Mouse (Mus musculus): ENCODE measurements around the gene Larp1. TPM values are rescaled to one million over a fixed set of nuclear protein-coding genes. Genes with fewer than 3 reads are reported as not detected.

Gene Larp1
- polyA plus RNA-seq, 1 experiment from 2014 or later = 19.5 TPM

DNA sequence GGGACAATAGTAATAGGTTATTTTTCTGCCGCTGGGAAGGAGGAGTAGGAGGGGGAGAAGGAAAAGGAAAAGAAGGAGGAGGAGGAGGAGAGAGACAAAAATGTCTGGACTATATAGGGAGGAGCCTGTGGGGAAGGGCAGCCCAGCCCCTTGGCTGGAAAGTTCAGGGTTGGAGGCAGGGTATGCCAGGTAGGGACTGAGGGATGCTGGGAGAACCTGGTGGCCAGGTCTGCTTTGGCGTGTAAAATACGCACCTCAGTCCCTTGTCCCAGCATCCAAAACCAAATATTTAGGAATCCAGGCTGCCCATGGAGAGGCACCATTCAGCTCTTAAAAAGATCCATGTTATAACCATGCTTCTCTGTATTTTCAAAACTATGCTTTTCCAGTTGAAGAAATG lies 93.3 kb downstream of the Larp1 start:
- H3K27me3 ChIP-seq (ENCODE audit: control insufficient read depth, insufficient read depth, low read length) = no peaks in the 10 kb centered on the region; the same call in 1 of the 2 replicates
- no peak for ATAC-seq (replicated peaks; ENCODE audit: insufficient number of reproducible peaks, low FRiP score, low TSS enrichment)
- H3K4me2 ChIP-seq = no peak overlapping the region
- H3K27ac ChIP-seq (ENCODE audit: low read depth, low read length) = no peak overlapping the region
- no peak overlapping the region for H3K4me3 ChIP-seq (ENCODE audit: low read depth, low read length)
- peaks cover 10% of the 10 kb centered on the region for H3K4me1 ChIP-seq (ENCODE audit: control insufficient read depth, insufficient read depth, low read length)
- no peaks in the 10 kb centered on the region for H3K36me3 ChIP-seq (ENCODE audit: control insufficient read depth, insufficient read depth, low read length)
- H3K9me3 ChIP-seq (replicated peaks; ENCODE audit: control insufficient read depth, low read length) = no peaks in the 10 kb centered on the region
- no peak overlapping the region for H3K9ac ChIP-seq (ENCODE audit: low read depth, low read length)
- 79% methylated on average over 3 of the region's 3 CpGs for WGBS (ENCODE audit: insufficient replicate concordance)

GRCm38 (mm10) chr11:58102581-58103343 lies 93.9 kb downstream of the Larp1 start:
- no peak overlapping the region for H3K27ac ChIP-seq (ENCODE audit: low read depth, low read length)
- no peaks in the 10 kb centered on the region for H3K36me3 ChIP-seq (ENCODE audit: control insufficient read depth, insufficient read depth, low read length)
- peaks cover 7% of the 10 kb centered on the region for H3K4me1 ChIP-seq (ENCODE audit: control insufficient read depth, insufficient read depth, low read length)
- no peak overlapping the region for H3K4me3 ChIP-seq (ENCODE audit: low read depth, low read length)
- no peaks in the 10 kb centered on the region for H3K9me3 ChIP-seq (replicated peaks; ENCODE audit: control insufficient read depth, low read length)
- H3K27me3 ChIP-seq (ENCODE audit: control insufficient read depth, insufficient read depth, low read length) = no peaks in the 10 kb centered on the region; the same call in 1 of the 2 replicates
- H3K4me2 ChIP-seq = peak overlapping the region; percentile 67
- 91% methylated on average over 9 of the region's 9 CpGs for WGBS (ENCODE audit: insufficient replicate concordance)
- ATAC-seq (replicated peaks; ENCODE audit: insufficient number of reproducible peaks, low FRiP score, low TSS enrichment) = no peak
- peak overlapping the region; percentile 73 for H3K9ac ChIP-seq (ENCODE audit: low read depth, low read length)

DNA sequence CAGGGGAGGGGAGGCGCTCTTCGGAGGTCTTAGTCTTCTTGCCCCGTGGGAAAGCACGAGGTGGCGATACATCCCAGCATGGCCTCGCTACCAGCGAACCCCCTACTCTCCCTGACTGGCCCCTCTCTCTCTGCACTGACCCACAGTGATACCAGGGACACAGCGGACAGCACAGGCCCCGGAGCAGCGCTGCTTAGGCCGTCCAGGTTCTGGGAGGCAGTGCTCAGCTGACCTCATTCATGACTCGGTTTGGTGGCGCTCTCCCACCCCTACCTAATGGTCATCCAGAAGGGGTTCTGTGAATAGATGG lies 94.4 kb downstream of the Larp1 start:
- no peaks in the 10 kb centered on the region for H3K9me3 ChIP-seq (replicated peaks; ENCODE audit: control insufficient read depth, low read length)
- peak; percentile 29; the same call in 1 of the 2 replicates for ATAC-seq (replicated peaks; ENCODE audit: insufficient number of reproducible peaks, low FRiP score, low TSS enrichment)
- H3K9ac ChIP-seq (ENCODE audit: low read depth, low read length) = peak overlapping the region; percentile 73
- no peaks in the 10 kb centered on the region; the same call in 1 of the 2 replicates for H3K27me3 ChIP-seq (ENCODE audit: control insufficient read depth, insufficient read depth, low read length)
- H3K36me3 ChIP-seq (ENCODE audit: control insufficient read depth, insufficient read depth, low read length) = peaks cover under 1% of the 10 kb centered on the region; the same call in 1 of the 2 replicates
- peaks cover 6% of the 10 kb centered on the region for H3K4me1 ChIP-seq (ENCODE audit: control insufficient read depth, insufficient read depth, low read length)
- H3K27ac ChIP-seq (ENCODE audit: low read depth, low read length) = peak overlapping the region; percentile 54
- H3K4me2 ChIP-seq = peak overlapping the region; percentile 67
- H3K4me3 ChIP-seq (ENCODE audit: low read depth, low read length) = peak overlapping the region; percentile 78
- WGBS (ENCODE audit: insufficient replicate concordance) = 48% methylated on average over 13 of the region's 13 CpGs

GRCm38 (mm10) chr11:58103697-58104306 lies 94.9 kb downstream of the Larp1 start, which contains the start of gene Cnot8:
Gene Cnot8, plus strand, starts transcription at chr11:58104153.
- H3K36me3 ChIP-seq (ENCODE audit: control insufficient read depth, insufficient read depth, low read length) = peaks cover 2% of the 10 kb centered on the region; the same call in 1 of the 2 replicates
- peak within 1 kb of the TSS; percentile 76 for H3K27ac ChIP-seq (ENCODE audit: low read depth, low read length)
- WGBS (ENCODE audit: insufficient replicate concordance) = under 1% methylated on average over 53 of the region's 55 CpGs
- peak within 1 kb of the TSS; percentile 78 for H3K4me3 ChIP-seq (ENCODE audit: low read depth, low read length)
- peak within 1 kb of the TSS; percentile 71 for H3K4me2 ChIP-seq
- H3K9ac ChIP-seq (ENCODE audit: low read depth, low read length) = peak within 1 kb of the TSS; percentile 87
- H3K4me1 ChIP-seq (ENCODE audit: control insufficient read depth, insufficient read depth, low read length) = peaks cover 6% of the 10 kb centered on the region
- ATAC-seq (replicated peaks; ENCODE audit: insufficient number of reproducible peaks, low FRiP score, low TSS enrichment) = peak; percentile 97
- H3K9me3 ChIP-seq (replicated peaks; ENCODE audit: control insufficient read depth, low read length) = no peaks in the 10 kb centered on the region
- H3K27me3 ChIP-seq (ENCODE audit: control insufficient read depth, insufficient read depth, low read length) = no peaks in the 10 kb centered on the region; the same call in 1 of the 2 replicates

DNA sequence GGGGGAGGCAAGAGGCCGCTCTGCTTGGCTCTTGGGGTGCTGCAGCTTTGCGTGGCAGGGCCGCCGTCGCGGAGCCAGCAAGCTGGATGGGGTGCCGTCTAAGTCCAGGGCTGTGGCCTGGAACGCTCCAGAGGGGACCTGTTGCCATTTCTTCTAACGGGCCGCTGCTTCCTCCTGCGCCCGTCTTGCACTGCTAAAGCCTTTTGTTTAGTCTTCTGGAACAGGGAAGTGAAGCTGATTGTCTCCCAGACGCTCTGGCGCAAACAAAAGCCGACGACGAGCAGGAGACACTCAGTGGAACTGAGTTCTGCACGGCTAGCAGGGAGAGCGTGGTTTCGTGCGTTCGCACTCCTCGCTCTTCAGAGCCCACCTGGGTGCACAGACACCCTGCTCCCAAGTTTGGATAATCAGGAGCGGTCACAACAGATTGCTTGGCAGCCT lies 95.5 kb downstream of the Larp1 start:
- ATAC-seq (replicated peaks; ENCODE audit: insufficient number of reproducible peaks, low FRiP score, low TSS enrichment) = no peak
- H3K4me1 ChIP-seq (ENCODE audit: control insufficient read depth, insufficient read depth, low read length) = peaks cover 6% of the 10 kb centered on the region
- peak overlapping the region; percentile 76 for H3K27ac ChIP-seq (ENCODE audit: low read depth, low read length)
- no peaks in the 10 kb centered on the region for H3K27me3 ChIP-seq (ENCODE audit: control insufficient read depth, insufficient read depth, low read length)
- H3K9me3 ChIP-seq (replicated peaks; ENCODE audit: control insufficient read depth, low read length) = no peaks in the 10 kb centered on the region
- H3K9ac ChIP-seq (ENCODE audit: low read depth, low read length) = peak overlapping the region; percentile 87
- peak overlapping the region; percentile 78 for H3K4me3 ChIP-seq (ENCODE audit: low read depth, low read length)
- H3K36me3 ChIP-seq (ENCODE audit: control insufficient read depth, insufficient read depth, low read length) = peaks cover 2% of the 10 kb centered on the region; the same call in 1 of the 2 replicates
- peak overlapping the region; percentile 71 for H3K4me2 ChIP-seq
- 0% methylated on average over 24 of the region's 24 CpGs for WGBS (ENCODE audit: insufficient replicate concordance)

- WGBS (ENCODE audit: insufficient replicate concordance) = 60% methylated on average over 3 of the region's 3 CpGs
- Histone ChIP-seq H3K27me3 (ENCODE audit: control insufficient read depth, insufficient read depth, low read length) (no peaks in the 10 kb centered on the region), H3K4me1 (ENCODE audit: control insufficient read depth, insufficient read depth, low read length) (peaks cover 6% of the 10 kb centered on the region), H3K9me3 (replicated peaks; ENCODE audit: control insufficient read depth, low read length) (no peaks in the 10 kb centered on the region), H3K9ac (ENCODE audit: low read depth, low read length) (no peak overlapping the region), H3K27ac (ENCODE audit: low read depth, low read length) (no peak overlapping the region), H3K4me3 (ENCODE audit: low read depth, low read length) (no peak overlapping the region), H3K4me2 (no peak overlapping the region), H3K36me3 (ENCODE audit: control insufficient read depth, insufficient read depth, low read length) (peaks cover 23% of the 10 kb centered on the region)
- no peak for ATAC-seq (replicated peaks; ENCODE audit: insufficient number of reproducible peaks, low FRiP score, low TSS enrichment)
These were observed 98.1 kb downstream of the Larp1 start for GRCm38 (mm10) chr11:58107009-58107408.

DNA sequence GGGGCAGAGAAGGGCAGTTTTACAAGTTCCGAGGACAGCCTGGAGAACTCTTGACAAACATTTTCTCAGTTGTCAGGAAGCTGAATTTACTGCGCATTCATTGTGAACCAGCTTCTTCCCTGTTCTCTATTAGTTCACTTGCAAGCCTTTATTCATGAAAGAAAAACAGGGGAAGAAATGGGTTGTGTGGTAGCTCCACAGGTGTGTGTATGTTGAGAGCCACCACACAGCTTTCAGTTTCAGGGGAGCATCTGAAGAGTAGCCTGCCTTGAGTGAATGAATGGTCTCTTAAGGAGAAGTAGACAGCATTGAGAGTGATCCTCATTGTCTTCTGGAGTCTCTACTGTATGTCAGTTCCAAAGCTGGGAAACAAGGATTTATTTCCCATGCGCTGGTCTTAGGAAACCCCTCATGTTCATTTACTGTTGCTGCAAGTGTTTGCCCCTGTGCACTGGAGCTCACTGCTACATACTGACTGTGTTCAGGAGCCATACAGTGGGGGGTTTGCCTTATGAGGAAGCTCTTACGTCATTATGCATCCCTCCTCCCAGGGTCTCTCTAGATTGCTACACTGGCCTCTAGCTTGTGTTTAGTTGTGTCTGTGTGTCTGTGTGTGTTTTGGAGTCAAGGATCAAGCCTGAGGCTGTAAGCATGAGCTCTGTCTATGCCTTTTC lies 98.9 kb downstream of the Larp1 start:
- Histone ChIP-seq H3K27me3 (ENCODE audit: control insufficient read depth, insufficient read depth, low read length) (no peaks in the 10 kb centered on the region), H3K4me3 (ENCODE audit: low read depth, low read length) (no peak overlapping the region), H3K4me1 (ENCODE audit: control insufficient read depth, insufficient read depth, low read length) (peaks cover 6% of the 10 kb centered on the region), H3K9ac (ENCODE audit: low read depth, low read length) (no peak overlapping the region), H3K9me3 (replicated peaks; ENCODE audit: control insufficient read depth, low read length) (no peaks in the 10 kb centered on the region), H3K36me3 (ENCODE audit: control insufficient read depth, insufficient read depth, low read length) (peaks cover 24% of the 10 kb centered on the region), H3K27ac (ENCODE audit: low read depth, low read length) (no peak overlapping the region), H3K4me2 (no peak overlapping the region)
- no peak for ATAC-seq (replicated peaks; ENCODE audit: insufficient number of reproducible peaks, low FRiP score, low TSS enrichment)
- 91% methylated on average over 4 of the region's 4 CpGs for WGBS (ENCODE audit: insufficient replicate concordance)
